Mouse (Mus musculus): ENCODE results near the gene Gm42957. TPM values are rescaled to one million over a fixed set of nuclear protein-coding genes. Genes with fewer than 3 reads are reported as not detected.
A peak's percentile ranks its signal among the peaks of the same experiment; 100 is the strongest.

Gene Gm42957
- polyA plus RNA-seq, 1 experiment: 0.01 TPM

DNA sequence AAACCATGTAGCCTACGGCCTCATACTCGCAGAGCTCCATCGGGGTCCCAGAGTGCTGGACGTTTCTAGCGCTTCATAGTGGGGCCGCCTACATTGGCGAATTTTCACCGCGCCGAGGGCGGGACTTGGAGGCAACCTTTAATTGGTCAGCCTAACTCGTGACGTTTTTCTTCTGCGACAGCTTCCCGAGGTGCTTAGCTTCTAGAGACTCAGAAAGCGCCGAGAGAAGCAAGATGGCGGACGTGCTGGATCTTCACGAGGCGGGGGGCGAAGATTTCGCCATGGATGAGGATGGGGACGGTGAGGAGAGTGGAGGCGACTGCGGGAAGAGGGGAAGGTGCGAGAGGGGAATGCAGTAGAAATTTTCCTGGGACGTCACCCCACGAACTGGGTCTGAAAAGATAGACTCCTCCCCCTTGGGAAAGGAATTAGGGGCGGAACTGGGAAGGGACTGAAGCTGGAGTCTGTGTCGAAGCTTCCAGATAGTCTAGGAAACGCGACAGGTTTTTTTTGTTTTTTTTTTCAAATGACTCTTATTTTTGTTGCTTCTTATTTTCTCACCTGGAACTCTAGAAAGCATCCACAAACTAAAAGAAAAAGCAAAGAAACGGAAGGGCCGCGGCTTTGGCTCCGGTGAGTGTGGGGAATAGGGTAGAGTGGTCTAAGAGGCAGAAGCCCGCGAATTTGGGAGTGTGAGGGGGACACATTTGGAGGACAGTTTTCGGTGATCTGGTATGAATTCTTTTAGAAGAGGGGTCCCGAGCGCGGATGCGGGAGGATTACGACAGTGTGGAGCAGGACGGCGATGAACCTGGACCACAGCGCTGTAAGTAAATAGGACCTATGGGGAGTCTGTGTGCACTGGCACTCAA lies 5.3 kb upstream of the Gm42957 start, which contains the start of gene Rbm8a:
TSS of gene Rbm8a (plus strand) at position 205 of the 872 bp plus-strand sequence.
- TF ChIP-seq MAX (IDR thresholded peaks at IDR 0.05) (peak; percentile 73), CTCF (IDR thresholded peaks at IDR 0.05; ENCODE audit: control insufficient read depth, insufficient read depth, insufficient read length) (no peak)
- peaks cover 34% of the 10 kb centered on the region for H3K36me3 ChIP-seq (ENCODE audit: control insufficient read depth, insufficient read depth)
- peaks cover 29% of the 10 kb centered on the region for H3K79me3 ChIP-seq (ENCODE audit: low read depth)
- peaks cover 50% of the 10 kb centered on the region for H3K79me2 ChIP-seq (ENCODE audit: control insufficient read depth, insufficient read depth)
- peak within 1 kb of the TSS; percentile 85 for H3ac ChIP-seq (ENCODE audit: control insufficient read depth, insufficient read length, low read depth)
- H3K27me3 ChIP-seq (ENCODE audit: control insufficient read depth, insufficient read depth, insufficient read length): no peaks in the 10 kb centered on the region
- peak within 1 kb of the TSS; percentile 78 for H3K4me3 ChIP-seq (ENCODE audit: insufficient read depth, poor library complexity, severe bottlenecking)

DNA sequence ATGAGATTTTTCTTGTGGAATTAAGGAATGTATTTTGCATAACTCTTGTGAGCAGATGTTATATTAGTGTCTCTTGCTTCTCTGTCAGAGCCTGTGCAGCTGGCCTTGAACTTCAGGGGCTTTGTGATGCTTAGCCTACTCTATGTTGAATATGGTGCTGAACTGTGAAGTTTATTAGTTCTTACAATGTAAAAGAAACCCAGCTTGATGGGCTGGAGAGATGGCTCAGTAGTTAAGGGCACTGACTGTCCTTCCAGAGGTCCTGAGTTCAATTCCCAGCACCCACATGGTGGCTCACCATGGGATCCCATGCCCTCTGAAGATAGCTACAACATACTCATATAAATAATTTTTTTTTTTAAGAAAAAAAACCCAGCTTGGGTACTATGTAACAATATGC lies 3.2 kb upstream of the Gm42957 start:
- H3ac ChIP-seq (ENCODE audit: control insufficient read depth, insufficient read length, low read depth): no peak overlapping the region
- peaks cover 35% of the 10 kb centered on the region for H3K79me3 ChIP-seq (ENCODE audit: low read depth)
- peaks cover 34% of the 10 kb centered on the region for H3K36me3 ChIP-seq (ENCODE audit: control insufficient read depth, insufficient read depth)
- H3K79me2 ChIP-seq (ENCODE audit: control insufficient read depth, insufficient read depth): peaks cover 63% of the 10 kb centered on the region
- no peak for TF ChIP-seq MYOD1 (IDR thresholded peaks at IDR 0.05; ENCODE audit: control insufficient read depth, insufficient read length, low read depth)
- TF ChIP-seq MYOG (IDR thresholded peaks at IDR 0.05; ENCODE audit: control insufficient read depth, extremely low read depth, insufficient read length): no peak
- TF ChIP-seq USF1 (IDR thresholded peaks at IDR 0.05; ENCODE audit: low read depth): no peak
- TF ChIP-seq CEBPB (IDR thresholded peaks at IDR 0.05; ENCODE audit: low read depth): no peak
- no peak for TF ChIP-seq CTCF (IDR thresholded peaks at IDR 0.05; ENCODE audit: control insufficient read depth, insufficient read depth, insufficient read length)
- no peak for TF ChIP-seq FOSL1 (IDR thresholded peaks at IDR 0.05; ENCODE audit: insufficient read depth, low read length, poor library complexity, severe bottlenecking)
- TF ChIP-seq MAX (IDR thresholded peaks at IDR 0.05): no peak
- no peaks in the 10 kb centered on the region for H3K27me3 ChIP-seq (ENCODE audit: control insufficient read depth, insufficient read depth, insufficient read length)
- no peak overlapping the region for H3K4me3 ChIP-seq (ENCODE audit: insufficient read depth, poor library complexity, severe bottlenecking)

DNA sequence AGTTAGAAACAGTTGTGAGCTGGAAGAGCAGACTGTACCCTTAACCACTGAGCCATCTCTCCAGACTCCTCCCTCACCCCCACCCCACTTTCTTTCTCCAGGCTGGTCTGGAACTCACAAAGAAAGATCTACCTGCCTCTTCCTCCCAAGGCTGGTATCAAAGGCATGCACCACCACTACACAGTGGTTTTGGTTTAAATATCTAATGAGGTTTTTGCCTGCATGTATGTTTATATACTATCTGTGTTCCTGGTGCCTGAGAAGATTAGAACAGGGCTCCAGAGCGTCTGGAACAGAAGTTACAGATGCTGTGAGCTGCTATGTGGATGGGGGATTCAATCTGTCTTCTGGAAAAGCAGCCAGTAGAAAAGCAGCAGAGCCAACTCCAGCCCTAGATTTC lies 1.3 kb upstream of the Gm42957 start:
- peaks cover 43% of the 10 kb centered on the region for H3K36me3 ChIP-seq (ENCODE audit: control insufficient read depth, insufficient read depth)
- no peaks in the 10 kb centered on the region for H3K27me3 ChIP-seq (ENCODE audit: control insufficient read depth, insufficient read depth, insufficient read length)
- no peak overlapping the region for H3K4me3 ChIP-seq (ENCODE audit: insufficient read depth, poor library complexity, severe bottlenecking)
- H3ac ChIP-seq (ENCODE audit: control insufficient read depth, insufficient read length, low read depth): no peak overlapping the region
- H3K79me3 ChIP-seq (ENCODE audit: low read depth): peaks cover 37% of the 10 kb centered on the region
- TF ChIP-seq CEBPB (IDR thresholded peaks at IDR 0.05; ENCODE audit: low read depth) (no peak), MYOD1 (IDR thresholded peaks at IDR 0.05; ENCODE audit: control insufficient read depth, insufficient read length, low read depth) (no peak), MAX (IDR thresholded peaks at IDR 0.05) (no peak), MYOG (IDR thresholded peaks at IDR 0.05; ENCODE audit: control insufficient read depth, extremely low read depth, insufficient read length) (no peak), CTCF (IDR thresholded peaks at IDR 0.05; ENCODE audit: control insufficient read depth, insufficient read depth, insufficient read length) (no peak), FOSL1 (IDR thresholded peaks at IDR 0.05; ENCODE audit: insufficient read depth, low read length, poor library complexity, severe bottlenecking) (no peak), USF1 (IDR thresholded peaks at IDR 0.05; ENCODE audit: low read depth) (no peak)
- peaks cover 55% of the 10 kb centered on the region for H3K79me2 ChIP-seq (ENCODE audit: control insufficient read depth, insufficient read depth)

DNA sequence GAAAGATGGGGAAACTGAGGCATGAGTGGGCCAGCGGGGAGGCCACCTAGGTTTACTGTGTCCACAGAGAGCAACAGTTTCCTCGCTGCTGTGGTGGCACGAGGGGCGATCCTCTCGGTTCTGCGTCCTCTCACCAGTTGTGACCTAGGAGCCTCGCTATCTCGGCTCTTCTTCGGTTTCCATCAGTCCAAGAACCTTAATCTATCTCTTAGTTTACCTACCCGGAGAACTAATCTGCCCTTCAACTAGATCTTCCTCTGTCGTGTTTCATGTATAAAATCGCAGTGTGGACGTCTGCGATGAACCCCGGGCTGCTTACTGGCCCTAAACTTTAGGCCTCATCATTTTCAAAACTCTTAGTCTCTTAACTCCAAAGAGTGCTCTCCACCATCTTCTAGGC lies 632 bp downstream of the Gm42957 start:
- H3K27me3 ChIP-seq (ENCODE audit: control insufficient read depth, insufficient read depth, insufficient read length): no peaks in the 10 kb centered on the region
- peak overlapping the region; percentile 84 for H3ac ChIP-seq (ENCODE audit: control insufficient read depth, insufficient read length, low read depth)
- TF ChIP-seq FOSL1 (IDR thresholded peaks at IDR 0.05; ENCODE audit: insufficient read depth, low read length, poor library complexity, severe bottlenecking) (no peak), MYOG (IDR thresholded peaks at IDR 0.05; ENCODE audit: control insufficient read depth, extremely low read depth, insufficient read length) (no peak), MAX (IDR thresholded peaks at IDR 0.05) (no peak), USF1 (IDR thresholded peaks at IDR 0.05; ENCODE audit: low read depth) (no peak), CEBPB (IDR thresholded peaks at IDR 0.05; ENCODE audit: low read depth) (no peak), MYOD1 (IDR thresholded peaks at IDR 0.05; ENCODE audit: control insufficient read depth, insufficient read length, low read depth) (no peak), CTCF (IDR thresholded peaks at IDR 0.05; ENCODE audit: control insufficient read depth, insufficient read depth, insufficient read length) (no peak)
- peaks cover 45% of the 10 kb centered on the region for H3K36me3 ChIP-seq (ENCODE audit: control insufficient read depth, insufficient read depth)
- peaks cover 23% of the 10 kb centered on the region for H3K79me3 ChIP-seq (ENCODE audit: low read depth)
- H3K4me3 ChIP-seq (ENCODE audit: insufficient read depth, poor library complexity, severe bottlenecking): peak overlapping the region; percentile 68
- H3K79me2 ChIP-seq (ENCODE audit: control insufficient read depth, insufficient read depth): peaks cover 36% of the 10 kb centered on the region

DNA sequence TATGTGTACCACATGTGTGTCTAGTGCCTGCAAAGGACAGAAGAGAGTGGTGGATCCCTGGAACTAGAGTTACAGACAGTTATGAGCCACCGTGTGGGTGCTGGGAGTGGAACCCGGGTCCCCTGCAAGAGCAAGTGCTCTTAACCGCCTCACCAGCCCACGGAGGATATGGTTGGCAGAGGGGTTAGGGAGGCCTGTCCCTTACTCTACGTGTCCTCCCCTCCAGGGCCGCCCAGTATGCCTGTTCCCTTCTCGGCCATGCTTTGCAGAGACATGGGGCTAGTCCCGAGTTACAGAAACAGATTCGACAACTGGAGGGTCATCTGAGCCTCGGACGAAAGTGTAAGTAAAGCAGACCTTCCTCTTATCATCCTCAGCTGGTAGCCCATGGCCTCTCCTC lies 1.2 kb downstream of the Gm42957 start:
- Histone ChIP-seq H3ac (ENCODE audit: control insufficient read depth, insufficient read length, low read depth) (peak overlapping the region; percentile 54), H3K79me2 (ENCODE audit: control insufficient read depth, insufficient read depth) (peaks cover 30% of the 10 kb centered on the region), H3K27me3 (ENCODE audit: control insufficient read depth, insufficient read depth, insufficient read length) (no peaks in the 10 kb centered on the region), H3K4me3 (ENCODE audit: insufficient read depth, poor library complexity, severe bottlenecking) (peak overlapping the region; percentile 68), H3K79me3 (ENCODE audit: low read depth) (peaks cover 18% of the 10 kb centered on the region), H3K36me3 (ENCODE audit: control insufficient read depth, insufficient read depth) (peaks cover 40% of the 10 kb centered on the region)
- no peak for TF ChIP-seq CEBPB (IDR thresholded peaks at IDR 0.05; ENCODE audit: low read depth)
- TF ChIP-seq USF1 (IDR thresholded peaks at IDR 0.05; ENCODE audit: low read depth): no peak
- no peak for TF ChIP-seq CTCF (IDR thresholded peaks at IDR 0.05; ENCODE audit: control insufficient read depth, insufficient read depth, insufficient read length)
- TF ChIP-seq MYOD1 (IDR thresholded peaks at IDR 0.05; ENCODE audit: control insufficient read depth, insufficient read length, low read depth): no peak
- no peak for TF ChIP-seq MYOG (IDR thresholded peaks at IDR 0.05; ENCODE audit: control insufficient read depth, extremely low read depth, insufficient read length)
- no peak for TF ChIP-seq MAX (IDR thresholded peaks at IDR 0.05)
- TF ChIP-seq FOSL1 (IDR thresholded peaks at IDR 0.05; ENCODE audit: insufficient read depth, low read length, poor library complexity, severe bottlenecking): no peak
